ENCODE assay signal across 9 mouse cellular contexts in the genomic region with DNA sequence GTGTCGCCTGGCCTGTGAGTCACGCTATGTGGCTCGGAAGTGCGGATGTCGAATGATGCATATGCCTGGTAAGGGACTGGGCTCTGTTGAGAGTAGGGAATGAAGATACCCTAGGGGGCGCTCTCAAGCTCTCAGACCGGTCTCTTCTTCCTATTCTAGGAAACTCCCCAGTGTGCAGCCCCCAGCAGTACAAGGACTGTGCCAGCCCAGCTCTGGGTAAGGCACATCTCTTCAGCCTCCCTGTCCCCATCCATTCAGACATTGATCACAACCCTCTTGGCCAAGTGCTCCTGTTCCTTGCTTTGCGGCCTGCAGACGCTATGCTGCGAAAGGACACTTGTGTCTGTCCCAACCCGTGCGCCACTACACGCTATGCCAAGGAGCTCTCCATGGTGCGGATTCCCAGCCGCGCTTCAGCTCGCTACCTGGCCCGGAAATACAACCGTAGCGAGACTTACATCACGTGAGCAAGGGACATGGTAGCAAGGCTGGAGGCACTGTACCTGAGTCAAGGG. TPM values are rescaled to one million over a fixed set of nuclear protein-coding genes. Genes with fewer than 3 reads are reported as not detected.
DNase-seq lines count a peak whose midpoint lies in the region; ATAC-seq and TF ChIP-seq lines count a peak whose summit lies in the region.
"Had no signal": no experiment of that assay in that cellular context is flagged by ENCODE, and none has a peak within 500 bp of the region (broad histone marks: within the 10 kb centered on the region; RNA-seq: fewer than 3 reads in every experiment).

No protein-coding gene starts in this region.

- H3K4me2 ChIP-seq in forebrain, postnatal 0 days (ENCODE audit: low read depth): peak overlapping the region; percentile 6; the same call in 1 of the 2 replicates
- H3K4me2 ChIP-seq in neural tube, embryonic 14.5 days (ENCODE audit: low read depth, low read length): peak overlapping the region; percentile 23; the same call in 1 of the 2 replicates

- DNase-seq in NIH3T3 (ENCODE audit: low read depth): peak; percentile 76
- DNase-seq in cerebellum, adult 2 months: peak; percentile 78
- peak; percentile 74 for DNase-seq in forebrain, postnatal 0 days
- peak; percentile 65 for DNase-seq in hindbrain, embryonic 10.5 days (ENCODE audit: low spot score)
- peak; percentile 73 for DNase-seq in layer of hippocampus, adult 9-10 months (ENCODE audit: low spot score)
- DNase-seq in lung, adult 2 months: peak; percentile 70
- peak; percentile 74 for DNase-seq in thymus, adult 2 months

- ATAC-seq in forebrain, postnatal 0 days: peak; percentile 84
- ATAC-seq in neural tube, embryonic 14.5 days (ENCODE audit: low read depth): peak; percentile 78

- no peak overlapping the region for H3K27ac ChIP-seq in cerebellum, adult 2 months (ENCODE audit: insufficient read depth, low read length)
- H3K27ac ChIP-seq in forebrain, postnatal 0 days (ENCODE audit: low read depth, low read length): no peak overlapping the region
- no peak overlapping the region; the same call in 1 of the 2 replicates for H3K27ac ChIP-seq in hindbrain, embryonic 10.5 days
- H3K27ac ChIP-seq in neural tube, embryonic 14.5 days (ENCODE audit: low read depth, low read length): no peak overlapping the region
- H3K27ac ChIP-seq in thymus, adult 2 months (ENCODE audit: control insufficient read depth, insufficient read depth, low read length): no peak overlapping the region
- H3K27ac ChIP-seq: macrophage had no signal

- H3K4me3 ChIP-seq in cerebellum, adult 2 months (replicated peaks; ENCODE audit: insufficient read depth, low read depth, low read length): peak overlapping the region; percentile 47
- no peak overlapping the region for H3K4me3 ChIP-seq in forebrain, postnatal 0 days (ENCODE audit: low read depth, low read length)
- no peak overlapping the region for H3K4me3 ChIP-seq in hindbrain, embryonic 10.5 days
- H3K4me3 ChIP-seq in lung, adult 2 months (replicated peaks; ENCODE audit: extremely low read depth, low read depth, low read length): peak overlapping the region; percentile 4
- H3K4me3 ChIP-seq in neural tube, embryonic 14.5 days (ENCODE audit: low read depth, low read length): no peak overlapping the region
- no peak overlapping the region for H3K4me3 ChIP-seq in thymus, adult 2 months (ENCODE audit: control insufficient read depth, insufficient read depth, low read length)

- H3K9me3 ChIP-seq in forebrain, postnatal 0 days (ENCODE audit: low read length): no peaks in the 10 kb centered on the region
- no peaks in the 10 kb centered on the region for H3K9me3 ChIP-seq in hindbrain, embryonic 10.5 days
- no peaks in the 10 kb centered on the region for H3K9me3 ChIP-seq in neural tube, embryonic 14.5 days (ENCODE audit: control insufficient read depth, low read length)

- peak; percentile 70 for TF ChIP-seq CTCF in cerebellum, adult 2 months (IDR thresholded peaks at IDR 0.05; ENCODE audit: borderline replicate concordance, insufficient read depth, low read depth, low read length)
- TF ChIP-seq CTCF in forebrain, postnatal 0 days (IDR thresholded peaks at IDR 0.05; ENCODE audit: low read depth): peak; percentile 67
- TF ChIP-seq CTCF in lung, adult 2 months (IDR thresholded peaks at IDR 0.05; ENCODE audit: insufficient read depth, low read length): peak; percentile 52; the same call in 1 of the 2 replicates
- TF ChIP-seq CTCF in thymus, adult 2 months (IDR thresholded peaks at IDR 0.05; ENCODE audit: borderline replicate concordance, control insufficient read depth, extremely low read depth, insufficient read depth, low read length, poor library complexity): no peak; the same call in 1 of the 2 replicates

- H3K36me3 ChIP-seq in forebrain, postnatal 0 days (ENCODE audit: insufficient read depth): peaks cover 34% of the 10 kb centered on the region
- peaks cover 37% of the 10 kb centered on the region for H3K36me3 ChIP-seq in hindbrain, embryonic 10.5 days
- H3K36me3 ChIP-seq in neural tube, embryonic 14.5 days (ENCODE audit: control insufficient read depth, insufficient read depth, low read length): peaks cover 7% of the 10 kb centered on the region; the same call in 1 of the 2 replicates
- H3K36me3 ChIP-seq in thymus, adult 2 months (ENCODE audit: control insufficient read depth, insufficient read depth, low read length): no peaks in the 10 kb centered on the region

- no peaks in the 10 kb centered on the region for H3K27me3 ChIP-seq in cerebellum, adult 2 months (ENCODE audit: control insufficient read depth, insufficient read depth, low read length)
- H3K27me3 ChIP-seq in forebrain, postnatal 0 days (ENCODE audit: insufficient read depth, low read length): no peaks in the 10 kb centered on the region
- H3K27me3 ChIP-seq in hindbrain, embryonic 10.5 days (ENCODE audit: insufficient read depth, poor library complexity, severe bottlenecking): peaks cover 15% of the 10 kb centered on the region; the same call in 1 of the 2 replicates
- H3K27me3 ChIP-seq in neural tube, embryonic 14.5 days (ENCODE audit: control insufficient read depth, insufficient read depth, low read length): no peaks in the 10 kb centered on the region
- H3K27me3 ChIP-seq in thymus, adult 2 months (ENCODE audit: control insufficient read depth, insufficient read depth, low read length): no peaks in the 10 kb centered on the region; the same call in 1 of the 2 replicates

- TF ChIP-seq POLR2A in cerebellum, adult 2 months (IDR thresholded peaks at IDR 0.05; ENCODE audit: borderline replicate concordance, insufficient read depth, low read length): 0 out of 2 replicates have a peak, but pooled peaks have one; percentile 6
- TF ChIP-seq POLR2A in lung, adult 2 months (IDR thresholded peaks at IDR 0.05; ENCODE audit: borderline replicate concordance, extremely low read depth, low read depth, low read length): 0 out of 2 replicates have a peak, but pooled peaks have one; percentile 22
- no peak for TF ChIP-seq POLR2A in thymus, adult 2 months (IDR thresholded peaks at IDR 0.05; ENCODE audit: control insufficient read depth, extremely low read depth, insufficient read depth, low read length, poor library complexity)

- H3K4me1 ChIP-seq in cerebellum, adult 2 months (ENCODE audit: control insufficient read depth, insufficient read depth, low read length): peaks cover 13% of the 10 kb centered on the region
- no peaks in the 10 kb centered on the region; the same call in 1 of the 2 replicates for H3K4me1 ChIP-seq in forebrain, postnatal 0 days (ENCODE audit: insufficient read depth)
- peaks cover 24% of the 10 kb centered on the region for H3K4me1 ChIP-seq in hindbrain, embryonic 10.5 days (replicated peaks)
- H3K4me1 ChIP-seq in lung, adult 2 months (ENCODE audit: control insufficient read depth, insufficient read depth, low read length): no peaks in the 10 kb centered on the region; the same call in 1 of the 2 replicates
- 0 out of 2 replicates have a peak, but pooled peaks cover 8% of the 10 kb centered on the region for H3K4me1 ChIP-seq in neural tube, embryonic 14.5 days (ENCODE audit: control insufficient read depth, insufficient read depth, low read length)
- 0 out of 2 replicates have a peak, but pooled peaks cover 4% of the 10 kb centered on the region for H3K4me1 ChIP-seq in thymus, adult 2 months (replicated peaks; ENCODE audit: control insufficient read depth, insufficient read depth, low read length)

- H3K9ac ChIP-seq in forebrain, postnatal 0 days: peak overlapping the region; percentile 35
- no peak overlapping the region for H3K9ac ChIP-seq in neural tube, embryonic 14.5 days (replicated peaks; ENCODE audit: low read depth, low read length)

- WGBS in cerebellum, adult 2 months: 1% methylated on average over 21 of the region's 21 CpGs
- 2% methylated on average over 21 of the region's 21 CpGs for WGBS in forebrain, postnatal 0 days
- WGBS in hindbrain, embryonic 10.5 days: 5% methylated on average over 21 of the region's 21 CpGs
- 5% methylated on average over 21 of the region's 21 CpGs for WGBS in lung, adult 2 months
- WGBS in neural tube, embryonic 14.5 days: 4% methylated on average over 21 of the region's 21 CpGs
- 21% methylated on average over 21 of the region's 21 CpGs for whole genome bisulfite sequencing in thymus, adult 2 months

RNA-seq across cellular contexts. Expression of gene Asic3, which starts 3.1 kb away (rescaled TPM):
- 0.74 and 0.87 TPM in 2 replicates for polyA plus RNA-seq in cerebellum, adult 2 months (2012; rRNA removed)
- 0.15 TPM in 1 of 2 replicates, not detected in the other for total RNA-seq in forebrain, postnatal 0 days (2014; rRNA removed)
- 0.08 and 0.52 TPM in 2 replicates for polyA plus RNA-seq in forebrain, postnatal 0 days (2015; fragmentation: Nextera tagmentation; extraction: Ambion mirVana)
- polyA plus RNA-seq in hindbrain, embryonic 10.5 days (2016; fragmentation: Nextera tagmentation; extraction: Ambion mirVana): 0.20 and 0.54 TPM in 2 replicates
- polyA plus RNA-seq in lung, adult 2 months (2012; rRNA removed): 0.15 and 0.50 TPM in 2 replicates
- polyA plus RNA-seq in neural tube, embryonic 14.5 days (2014; fragmentation: Nextera tagmentation; extraction: Ambion mirVana): 0.58 and 3.0 TPM in 2 replicates
- polyA plus RNA-seq in thymus, adult 2 months (2012; rRNA removed): 2.1 and 2.6 TPM in 2 replicates
- polyA plus RNA-seq: macrophage had no signal

RNA-seq across cellular contexts. Expression of gene Cdk5, which starts 7.1 kb away (rescaled TPM):
- polyA plus RNA-seq in cerebellum, adult 2 months (2012; rRNA removed): 221 and 222 TPM in 2 replicates
- total RNA-seq in forebrain, postnatal 0 days (2014; rRNA removed): 83.3 and 93.8 TPM in 2 replicates
- 156 and 165 TPM in 2 replicates for polyA plus RNA-seq in forebrain, postnatal 0 days (2015; fragmentation: Nextera tagmentation; extraction: Ambion mirVana)
- 46.4 and 61.4 TPM in 2 replicates for polyA plus RNA-seq in hindbrain, embryonic 10.5 days (2016; fragmentation: Nextera tagmentation; extraction: Ambion mirVana)
- 47.0 and 71.4 TPM in 2 replicates for polyA plus RNA-seq in lung, adult 2 months (2012; rRNA removed)
- polyA plus RNA-seq in neural tube, embryonic 14.5 days (2014; fragmentation: Nextera tagmentation; extraction: Ambion mirVana): 119 and 126 TPM in 2 replicates
- 62.3 and 87.0 TPM in 2 replicates for polyA plus RNA-seq in thymus, adult 2 months (2012; rRNA removed)

RNA-seq across cellular contexts. Expression of gene Slc4a2, which starts 7.4 kb away (rescaled TPM):
- 81.3 and 88.0 TPM in 2 replicates for polyA plus RNA-seq in cerebellum, adult 2 months (2012; rRNA removed)
- total RNA-seq in forebrain, postnatal 0 days (2014; rRNA removed): 21.4 and 31.9 TPM in 2 replicates
- 9.7 and 13.9 TPM in 2 replicates for polyA plus RNA-seq in forebrain, postnatal 0 days (2015; fragmentation: Nextera tagmentation; extraction: Ambion mirVana)
- polyA plus RNA-seq in hindbrain, embryonic 10.5 days (2016; fragmentation: Nextera tagmentation; extraction: Ambion mirVana): 33.5 and 39.7 TPM in 2 replicates
- 84.6 and 86.8 TPM in 2 replicates for polyA plus RNA-seq in lung, adult 2 months (2012; rRNA removed)
- polyA plus RNA-seq in neural tube, embryonic 14.5 days (2014; fragmentation: Nextera tagmentation; extraction: Ambion mirVana): 11.2 and 13.8 TPM in 2 replicates
- 116 and 118 TPM in 2 replicates for polyA plus RNA-seq in thymus, adult 2 months (2012; rRNA removed)

RNA-seq across cellular contexts. Expression of gene Abcb8, which starts 22.8 kb away (rescaled TPM):
- 51.8 and 53.5 TPM in 2 replicates for polyA plus RNA-seq in cerebellum, adult 2 months (2012; rRNA removed)
- total RNA-seq in forebrain, postnatal 0 days (2014; rRNA removed): 58.2 and 64.1 TPM in 2 replicates
- polyA plus RNA-seq in forebrain, postnatal 0 days (2015; fragmentation: Nextera tagmentation; extraction: Ambion mirVana): 38.7 and 44.6 TPM in 2 replicates
- 54.5 and 55.3 TPM in 2 replicates for polyA plus RNA-seq in hindbrain, embryonic 10.5 days (2016; fragmentation: Nextera tagmentation; extraction: Ambion mirVana)
- 36.0 and 38.5 TPM in 2 replicates for polyA plus RNA-seq in lung, adult 2 months (2012; rRNA removed)
- polyA plus RNA-seq in neural tube, embryonic 14.5 days (2014; fragmentation: Nextera tagmentation; extraction: Ambion mirVana): 47.2 and 47.7 TPM in 2 replicates
- 78.2 and 85.0 TPM in 2 replicates for polyA plus RNA-seq in thymus, adult 2 months (2012; rRNA removed)

RNA-seq across cellular contexts. Expression of gene Atg9b, which starts 24.3 kb away (rescaled TPM):
- polyA plus RNA-seq in cerebellum, adult 2 months (2012; rRNA removed): 4.1 and 4.4 TPM in 2 replicates
- 8.0 and 9.5 TPM in 2 replicates for total RNA-seq in forebrain, postnatal 0 days (2014; rRNA removed)
- polyA plus RNA-seq in forebrain, postnatal 0 days (2015; fragmentation: Nextera tagmentation; extraction: Ambion mirVana): 3.4 and 5.1 TPM in 2 replicates
- polyA plus RNA-seq in hindbrain, embryonic 10.5 days (2016; fragmentation: Nextera tagmentation; extraction: Ambion mirVana): 0.21 and 0.75 TPM in 2 replicates
- polyA plus RNA-seq in lung, adult 2 months (2012; rRNA removed): 2.0 and 9.7 TPM in 2 replicates
- 2.0 and 2.2 TPM in 2 replicates for polyA plus RNA-seq in neural tube, embryonic 14.5 days (2014; fragmentation: Nextera tagmentation; extraction: Ambion mirVana)
- polyA plus RNA-seq in thymus, adult 2 months (2012; rRNA removed): 6.8 and 8.1 TPM in 2 replicates

Comparison
In these comparisons a context has a peak if more than half of its experiments do, and no peak if none do; other contexts are left out.
1. H3K4me3 ChIP-seq: peak in cerebellum, adult 2 months (single experiment) and lung, adult 2 months (single experiment); none in forebrain, postnatal 0 days (single experiment), hindbrain, embryonic 10.5 days (single experiment), neural tube, embryonic 14.5 days (single experiment) and thymus, adult 2 months (single experiment).
2. Peak in every context shown above with its lines, with median percentiles within 50 percentile points of each other: DNase-seq.